Mouse (Mus musculus): ENCODE data around the gene Crybg3. TPM values are rescaled to one million over a fixed set of nuclear protein-coding genes. Genes with fewer than 3 reads are reported as not detected.

Crybg3 gene
- 10.3 and 12.3 TPM in 2 replicates for polyA plus RNA-seq (2015; fragmentation: Nextera tagmentation; extraction: Ambion mirVana)

DNA sequence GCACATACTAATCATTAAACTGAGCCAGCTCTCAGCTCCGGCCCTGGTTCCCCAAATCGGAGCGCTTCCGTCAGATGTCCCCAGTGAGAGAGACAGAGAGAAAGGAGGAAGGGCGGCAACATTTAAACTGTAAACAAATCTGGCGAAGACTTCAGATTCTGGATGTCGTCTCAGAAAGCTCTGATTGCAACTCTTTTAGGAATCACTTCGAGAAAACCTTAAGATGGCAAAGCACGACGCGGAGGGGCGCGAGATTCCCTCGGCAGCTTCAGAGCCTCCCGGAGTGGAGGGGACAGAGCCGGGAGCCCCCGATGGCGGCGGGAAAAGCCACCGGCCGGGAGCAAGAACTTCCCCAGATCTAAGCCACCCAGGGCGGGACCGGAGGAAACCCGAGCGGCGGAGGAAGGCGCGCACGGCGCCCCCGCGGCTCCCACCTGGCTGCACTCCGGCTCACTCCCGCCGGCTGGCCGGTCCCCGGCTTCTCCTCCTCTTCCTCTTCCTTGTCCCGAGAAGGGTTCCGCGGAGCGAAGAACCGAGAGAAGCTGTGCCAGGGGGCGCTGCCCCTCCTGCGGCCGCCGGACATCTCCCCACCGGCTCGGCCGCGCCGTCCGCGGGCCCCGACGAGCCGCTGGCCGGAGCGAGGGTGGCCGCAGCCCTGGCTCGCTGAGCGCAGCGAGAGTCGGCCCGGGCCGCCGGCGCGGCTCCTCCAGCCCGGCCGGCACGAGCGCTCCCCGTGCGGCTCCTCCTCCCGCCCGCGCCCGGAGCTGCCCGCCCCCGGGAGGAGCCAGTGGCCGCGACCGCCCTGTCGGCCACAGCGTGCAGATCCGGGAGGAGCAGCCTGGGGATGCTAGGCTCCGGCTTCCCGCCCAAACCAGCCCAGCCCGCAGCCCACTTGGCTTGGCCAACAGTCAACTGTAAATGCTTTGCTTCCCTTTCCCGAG lies at the start of gene Crybg3:
Gene Crybg3 (minus strand): TSS at position 669 of the 941 bp plus-strand sequence.
- no peaks in the 10 kb centered on the region for H3K9me3 ChIP-seq
- under 1% methylated on average over 86 of the region's 90 CpGs for WGBS
- peak within 1 kb of the TSS; percentile 69 for H3K4me2 ChIP-seq
- no peaks in the 10 kb centered on the region for H3K36me3 ChIP-seq
- no peaks in the 10 kb centered on the region for H3K27me3 ChIP-seq (replicated peaks)
- H3K4me1 ChIP-seq, result peaks cover 40% of the 10 kb centered on the region
- peak within 1 kb of the TSS; percentile 97 for H3K27ac ChIP-seq (replicated peaks)
- peak within 1 kb of the TSS; percentile 98 for H3K9ac ChIP-seq
- peak; percentile 80 for ATAC-seq (ENCODE audit: extremely low read depth, insufficient number of reproducible peaks, low FRiP score, low TSS enrichment)
- peak within 1 kb of the TSS; percentile 95 for H3K4me3 ChIP-seq

DNA sequence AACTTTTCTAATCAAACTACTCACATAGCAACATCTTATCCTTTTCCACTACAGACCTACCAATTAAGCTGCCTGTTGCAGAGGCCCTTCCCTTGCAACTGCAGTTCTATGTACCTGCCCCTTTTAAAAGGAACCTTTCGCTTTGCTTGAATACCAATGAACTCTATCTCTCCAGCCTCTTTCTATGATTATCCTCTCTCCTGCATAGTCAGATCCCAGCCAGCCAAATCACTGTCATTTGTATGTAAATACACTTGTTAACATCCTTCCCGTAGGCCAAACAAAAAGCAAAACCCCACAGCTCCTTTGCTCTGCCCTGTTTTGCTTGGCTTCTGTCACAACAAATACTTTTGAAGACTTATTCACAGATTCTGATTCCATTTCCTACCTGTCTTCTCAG lies 43.0 kb upstream of the Crybg3 start:
- Histone ChIP-seq H3K4me1 (0 out of 2 replicates have a peak, but pooled peaks cover 2% of the 10 kb centered on the region), H3K9ac (no peak overlapping the region), H3K27ac (replicated peaks) (no peak overlapping the region), H3K27me3 (replicated peaks) (no peaks in the 10 kb centered on the region; the same call in 1 of the 2 replicates), H3K36me3 (no peaks in the 10 kb centered on the region), H3K9me3 (0 out of 2 replicates have a peak, but pooled peaks cover 2% of the 10 kb centered on the region), H3K4me2 (no peak overlapping the region), H3K4me3 (no peak overlapping the region)
- ATAC-seq (ENCODE audit: extremely low read depth, insufficient number of reproducible peaks, low FRiP score, low TSS enrichment), result no peak
- 59% methylated on average over 2 of the region's 2 CpGs for WGBS

DNA sequence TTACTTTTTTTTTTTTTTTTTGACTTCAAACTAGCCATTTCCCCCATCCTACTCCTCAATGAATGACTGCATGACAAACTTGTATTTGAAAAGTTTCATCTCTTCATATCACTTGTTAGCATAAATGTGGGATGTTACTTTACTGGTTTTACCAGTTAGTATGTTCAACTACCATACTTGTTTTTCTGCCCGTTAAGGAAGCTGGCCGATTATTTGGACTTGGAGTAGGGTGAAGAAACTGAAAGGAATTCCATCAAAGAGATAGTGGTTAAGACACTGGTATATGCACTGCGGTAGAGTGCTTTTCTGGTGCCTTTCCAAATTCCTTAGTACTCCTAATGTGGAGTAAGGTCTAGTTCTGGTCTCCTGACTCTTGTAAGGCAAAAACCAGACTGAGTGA lies 39.2 kb upstream of the Crybg3 start:
- Histone ChIP-seq H3K27ac (replicated peaks) (peak overlapping the region; percentile 99; the same call in 1 of the 2 replicates), H3K36me3 (no peaks in the 10 kb centered on the region), H3K27me3 (replicated peaks) (no peaks in the 10 kb centered on the region; the same call in 1 of the 2 replicates), H3K9me3 (no peaks in the 10 kb centered on the region), H3K4me1 (peaks cover 8% of the 10 kb centered on the region; the same call in 1 of the 2 replicates), H3K4me2 (peak overlapping the region; percentile 76), H3K9ac (no peak overlapping the region), H3K4me3 (peak overlapping the region; percentile 62; the same call in 1 of the 2 replicates)
- WGBS, result 82% methylated on average over 3 of the region's 3 CpGs
- ATAC-seq (ENCODE audit: extremely low read depth, insufficient number of reproducible peaks, low FRiP score, low TSS enrichment), result no peak

DNA sequence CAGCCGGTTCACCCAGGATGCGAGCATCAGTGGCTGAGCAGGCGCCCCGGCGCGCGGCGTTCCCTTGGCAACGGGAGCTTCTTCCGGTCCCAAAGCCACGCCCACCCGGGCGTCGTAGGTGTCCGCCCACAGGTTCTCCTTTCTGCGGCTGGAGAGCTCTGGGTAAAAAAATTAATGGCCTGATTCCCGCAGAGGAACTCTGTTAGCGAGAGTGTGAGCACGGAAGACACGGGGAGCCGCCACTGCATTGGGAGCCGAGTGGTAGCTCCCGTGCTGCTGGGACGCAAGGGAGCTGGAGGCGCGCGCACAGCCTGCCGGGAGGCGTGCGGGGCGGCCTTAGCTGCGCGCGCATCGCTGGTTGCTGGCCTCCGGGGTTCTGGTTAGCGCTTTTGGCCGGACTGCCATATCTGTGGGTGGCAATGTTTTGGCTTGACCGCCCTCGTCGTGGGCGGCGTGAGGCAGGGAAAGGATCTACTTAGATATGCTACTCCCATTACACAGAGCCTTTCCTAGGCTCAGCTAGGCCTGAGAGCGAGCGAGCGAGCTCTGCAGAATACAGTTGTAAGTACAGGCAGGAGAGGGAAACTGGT lies 38.4 kb upstream of the Crybg3 start, which contains the start of gene Arl6:
Gene Arl6 (minus strand): TSS at position 290 of the 590 bp plus-strand sequence.
- under 1% methylated on average over 46 of the region's 46 CpGs for WGBS
- no peaks in the 10 kb centered on the region for H3K36me3 ChIP-seq

DNA sequence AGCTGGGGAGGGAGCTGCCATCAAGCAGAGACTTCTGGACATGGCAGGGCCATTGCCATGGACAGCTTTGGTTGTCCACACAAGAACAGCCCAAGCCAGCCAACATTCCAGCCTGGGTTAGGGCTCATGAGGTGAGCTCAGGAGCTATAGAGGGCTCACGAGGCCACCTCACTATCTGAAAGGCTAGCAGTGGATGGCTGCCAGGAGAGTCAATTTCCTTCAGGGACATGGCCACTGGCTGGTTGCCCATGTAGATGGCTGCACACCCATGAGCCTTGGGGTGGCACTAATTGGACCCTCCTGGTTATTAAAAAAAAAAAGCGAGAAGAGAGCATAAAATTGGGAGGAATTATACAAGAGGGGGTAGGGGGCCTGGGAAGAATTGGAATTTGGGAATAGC lies 33.8 kb upstream of the Crybg3 start:
- no peaks in the 10 kb centered on the region for H3K9me3 ChIP-seq
- 66% methylated on average over 2 of the region's 2 CpGs for WGBS
- no peak overlapping the region for H3K4me2 ChIP-seq
- no peak overlapping the region for H3K4me3 ChIP-seq
- ATAC-seq (ENCODE audit: extremely low read depth, insufficient number of reproducible peaks, low FRiP score, low TSS enrichment), result no peak
- no peak overlapping the region for H3K9ac ChIP-seq
- H3K27ac ChIP-seq (replicated peaks), result no peak overlapping the region
- H3K27me3 ChIP-seq (replicated peaks), result no peaks in the 10 kb centered on the region
- H3K36me3 ChIP-seq, result peaks cover 11% of the 10 kb centered on the region
- peaks cover 7% of the 10 kb centered on the region; the same call in 1 of the 2 replicates for H3K4me1 ChIP-seq

More for the DNA sequence above, 38.4 kb upstream of the Crybg3 start, which contains the start of gene Arl6:
- peak within 1 kb of the TSS; percentile 86 for H3K9ac ChIP-seq
- peak; percentile 87 for ATAC-seq (ENCODE audit: extremely low read depth, insufficient number of reproducible peaks, low FRiP score, low TSS enrichment)
- peak within 1 kb of the TSS; percentile 62 for H3K4me3 ChIP-seq
- no peaks in the 10 kb centered on the region; the same call in 1 of the 2 replicates for H3K27me3 ChIP-seq (replicated peaks)
- peaks cover 8% of the 10 kb centered on the region; the same call in 1 of the 2 replicates for H3K4me1 ChIP-seq
- H3K4me2 ChIP-seq, result peak within 1 kb of the TSS; percentile 76
- peak within 1 kb of the TSS; percentile 99 for H3K27ac ChIP-seq (replicated peaks)
- H3K9me3 ChIP-seq, result no peaks in the 10 kb centered on the region

DNA sequence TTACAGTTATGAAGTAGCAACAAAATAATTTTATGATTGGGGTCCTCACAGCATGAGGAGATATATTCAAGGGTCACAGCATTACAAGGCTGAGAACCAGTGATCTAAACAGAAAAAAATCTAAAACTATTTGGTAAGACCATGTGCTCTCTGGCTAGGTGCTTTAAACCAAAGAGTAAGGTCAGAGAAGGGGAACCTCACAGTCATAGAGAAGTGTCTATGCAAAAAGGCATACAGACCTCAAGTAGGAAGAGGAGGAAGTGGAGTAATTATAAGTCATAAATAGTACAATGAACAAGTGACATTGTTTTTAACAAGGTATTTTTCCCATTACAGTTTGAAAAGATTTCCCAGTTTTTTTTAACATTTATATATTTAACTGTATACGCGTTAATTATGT lies 20.8 kb upstream of the Crybg3 start:
- no peak overlapping the region for H3K9ac ChIP-seq
- H3K4me3 ChIP-seq, result no peak overlapping the region
- H3K27me3 ChIP-seq (replicated peaks), result no peaks in the 10 kb centered on the region
- no peaks in the 10 kb centered on the region for H3K4me1 ChIP-seq
- ATAC-seq (ENCODE audit: extremely low read depth, insufficient number of reproducible peaks, low FRiP score, low TSS enrichment), result no peak
- no peak overlapping the region for H3K27ac ChIP-seq (replicated peaks)
- WGBS, result 91% methylated on average over 2 of the region's 2 CpGs
- no peaks in the 10 kb centered on the region for H3K9me3 ChIP-seq
- H3K36me3 ChIP-seq, result no peaks in the 10 kb centered on the region
- no peak overlapping the region for H3K4me2 ChIP-seq

DNA sequence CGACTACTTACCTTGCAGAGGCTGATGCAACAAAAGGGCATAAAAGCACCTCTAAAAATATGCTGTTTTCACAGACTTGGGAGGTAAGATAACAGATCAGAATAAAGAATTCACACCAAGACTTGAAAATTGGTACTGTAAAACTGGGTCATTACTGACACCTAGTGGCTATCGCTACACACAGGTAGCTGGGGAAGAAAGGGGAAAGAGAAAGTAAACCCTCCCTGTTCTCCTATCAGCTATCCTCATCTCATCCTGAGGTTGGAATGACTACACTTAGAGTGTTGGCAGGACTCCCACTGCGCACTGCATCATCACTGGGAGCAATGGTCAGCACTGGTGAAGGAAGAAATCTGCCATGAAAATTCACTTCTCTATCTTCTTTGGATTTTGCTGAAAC lies 16.4 kb upstream of the Crybg3 start:
- no peaks in the 10 kb centered on the region for H3K27me3 ChIP-seq (replicated peaks)
- H3K27ac ChIP-seq (replicated peaks), result no peak overlapping the region
- H3K9ac ChIP-seq, result no peak overlapping the region
- no peak overlapping the region for H3K4me2 ChIP-seq
- no peaks in the 10 kb centered on the region for H3K9me3 ChIP-seq
- H3K36me3 ChIP-seq, result no peaks in the 10 kb centered on the region
- no peak for ATAC-seq (ENCODE audit: extremely low read depth, insufficient number of reproducible peaks, low FRiP score, low TSS enrichment)
- WGBS, result 25% methylated on average over 3 of the region's 3 CpGs
- H3K4me3 ChIP-seq, result no peak overlapping the region
- no peaks in the 10 kb centered on the region for H3K4me1 ChIP-seq

DNA sequence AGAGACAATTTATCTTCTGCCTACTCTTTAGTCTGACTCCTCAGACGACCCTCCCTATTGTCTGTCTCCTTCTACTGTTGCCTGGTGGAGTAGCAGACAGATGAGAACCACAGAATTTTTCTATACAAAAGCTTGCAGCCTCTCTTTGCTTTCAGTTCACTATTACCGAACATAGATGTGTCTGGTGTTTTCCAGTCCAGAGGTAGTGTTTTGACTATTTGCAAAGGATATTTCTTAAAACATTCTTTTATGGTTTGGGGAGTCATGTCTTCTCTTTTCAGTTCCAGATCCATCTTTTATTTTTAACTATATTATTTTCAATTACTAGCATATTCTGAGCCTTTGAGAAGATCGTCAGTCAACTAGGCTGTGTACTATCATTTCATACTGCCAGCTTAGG lies 14.9 kb upstream of the Crybg3 start:
- H3K27ac ChIP-seq (replicated peaks), result no peak overlapping the region
- no peaks in the 10 kb centered on the region for H3K9me3 ChIP-seq
- no peak overlapping the region for H3K4me3 ChIP-seq
- H3K4me2 ChIP-seq, result no peak overlapping the region
- no peak overlapping the region for H3K9ac ChIP-seq
- H3K27me3 ChIP-seq (replicated peaks), result no peaks in the 10 kb centered on the region
- H3K4me1 ChIP-seq, result no peaks in the 10 kb centered on the region
- 68% methylated on average over 3 of the region's 3 CpGs for WGBS
- no peak for ATAC-seq (ENCODE audit: extremely low read depth, insufficient number of reproducible peaks, low FRiP score, low TSS enrichment)
- H3K36me3 ChIP-seq, result 0 out of 2 replicates have a peak, but pooled peaks cover 5% of the 10 kb centered on the region

DNA sequence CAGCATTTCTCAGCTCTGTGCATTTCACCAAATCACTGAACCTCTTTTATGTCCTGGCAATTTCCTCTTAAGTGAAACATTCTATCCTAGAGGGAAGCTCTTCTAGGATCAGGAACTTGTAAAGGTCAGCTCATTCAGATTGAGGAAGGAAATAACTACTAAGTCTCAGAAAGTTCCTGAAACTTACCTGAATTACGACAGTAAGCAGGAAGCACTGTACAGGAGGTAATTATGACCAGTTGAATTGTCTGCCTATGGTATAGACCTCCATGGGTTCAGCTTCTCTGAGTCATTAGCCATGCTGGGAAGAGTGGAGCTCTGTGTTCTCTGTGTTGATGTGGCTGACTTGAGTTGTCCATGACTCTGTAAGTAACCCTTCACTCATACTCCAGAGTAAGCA lies 10.0 kb upstream of the Crybg3 start:
- 0 out of 2 replicates have a peak, but pooled peaks cover 5% of the 10 kb centered on the region for H3K36me3 ChIP-seq
- H3K27me3 ChIP-seq (replicated peaks), result no peaks in the 10 kb centered on the region
- 75% methylated on average over 1 of the region's 1 CpGs for WGBS
- H3K9me3 ChIP-seq, result no peaks in the 10 kb centered on the region
- no peak for ATAC-seq (ENCODE audit: extremely low read depth, insufficient number of reproducible peaks, low FRiP score, low TSS enrichment)
- H3K4me1 ChIP-seq, result no peaks in the 10 kb centered on the region
- H3K9ac ChIP-seq, result no peak overlapping the region
- no peak overlapping the region for H3K27ac ChIP-seq (replicated peaks)
- H3K4me2 ChIP-seq, result no peak overlapping the region
- no peak overlapping the region for H3K4me3 ChIP-seq

DNA sequence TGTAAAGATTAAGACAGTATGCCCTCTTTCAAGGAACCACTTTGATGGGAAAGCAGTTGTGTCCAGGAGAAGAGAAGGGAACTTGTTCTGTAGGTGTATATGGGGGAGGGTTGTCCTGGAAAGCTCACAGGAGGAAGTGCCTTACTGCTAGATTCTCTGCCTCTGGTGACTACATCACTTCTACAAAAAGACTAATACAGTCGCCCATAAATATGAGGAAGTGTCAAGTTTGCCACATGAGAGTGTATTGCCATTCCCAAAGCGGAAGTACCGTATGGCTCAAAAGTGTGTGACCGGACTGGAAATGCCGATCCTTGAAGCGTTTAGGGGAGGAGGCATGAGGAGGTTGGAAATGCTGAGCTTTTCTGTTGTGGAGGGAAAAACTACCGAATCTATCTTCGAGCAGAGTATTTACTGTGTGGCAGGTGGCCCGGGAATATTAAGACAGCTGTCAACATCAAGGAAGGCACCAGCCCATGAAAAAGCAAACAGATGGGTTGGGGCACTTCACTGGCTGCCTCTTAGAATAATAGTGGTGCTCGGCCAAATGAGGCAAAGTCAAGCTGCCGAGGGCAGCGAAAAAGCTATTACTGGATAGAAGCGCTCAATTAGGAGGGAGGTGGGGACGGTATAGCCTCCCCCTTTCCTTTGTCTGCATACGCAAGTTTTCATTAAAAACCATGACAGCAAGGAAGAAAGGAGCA lies 3.5 kb upstream of the Crybg3 start:
- no peak overlapping the region for H3K27ac ChIP-seq (replicated peaks)
- H3K27me3 ChIP-seq (replicated peaks), result no peaks in the 10 kb centered on the region
- no peaks in the 10 kb centered on the region for H3K9me3 ChIP-seq
- H3K4me1 ChIP-seq, result 0 out of 2 replicates have a peak, but pooled peaks cover 6% of the 10 kb centered on the region
- H3K4me3 ChIP-seq, result no peak overlapping the region
- 73% methylated on average over 15 of the region's 15 CpGs for WGBS
- H3K9ac ChIP-seq, result no peak overlapping the region
- no peak overlapping the region for H3K4me2 ChIP-seq
- ATAC-seq (ENCODE audit: extremely low read depth, insufficient number of reproducible peaks, low FRiP score, low TSS enrichment), result no peak
- no peaks in the 10 kb centered on the region for H3K36me3 ChIP-seq
